Mouse (Mus musculus) retina, postnatal 1 day (tissue): Measurements from ENCODE around the gene Gm28539.
A peak's percentile ranks its signal among the peaks of the same experiment; 100 is the strongest.
"Not testable (repeated sequence)": the region's sequence is repeated elsewhere in the genome, so short reads cannot be mapped to it uniquely, and the experiment has no call there.

Experiments used
- DNase-seq: peaks from one replicate; pipeline ENCODE4 v3.0.0-alpha.2; 2012

Gene Gm28539

GRCm38 (mm10) chr16:18858551-18858950, 22.2 kb downstream of the Gm28539 start:
- peak; percentile 91 for DNase-seq

DNA sequence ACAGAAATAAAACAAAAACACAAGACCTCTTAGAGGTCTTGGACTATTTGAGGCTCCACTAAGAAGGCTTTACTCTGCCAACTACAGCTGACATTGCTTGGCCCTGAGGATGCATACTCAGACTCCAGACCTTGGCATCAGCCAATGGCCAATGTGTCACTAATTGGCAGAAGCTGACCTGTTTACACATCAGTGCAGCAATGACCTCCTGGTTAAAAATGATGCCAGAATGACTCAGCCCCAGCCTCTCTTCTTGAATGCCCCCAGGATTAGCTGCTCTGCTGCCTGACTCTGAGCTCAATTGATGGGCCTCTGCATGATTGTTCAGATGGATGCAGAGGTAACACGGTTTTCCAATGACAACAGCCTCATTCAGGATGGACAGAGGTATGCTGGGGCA, 23.8 kb downstream of the Gm28539 start:
- peak; percentile 59 for DNase-seq

- DNase-seq: not testable (repeated sequence)
These were observed 34.1 kb downstream of the Gm28539 start for GRCm38 (mm10) chr16:18870495-18870894.

- no peak for DNase-seq
These were observed 39.7 kb downstream of the Gm28539 start for GRCm38 (mm10) chr16:18876091-18876441.

GRCm38 (mm10) chr16:18876442-18877308, 40.3 kb downstream of the Gm28539 start, which contains the start of the genes Mrpl40 and Hira:
TSS of gene Mrpl40 (minus strand) at chr16:18876862.
TSS of gene Hira (plus strand) at chr16:18877037.
- peak; percentile 96 for DNase-seq

GRCm38 (mm10) chr16:18877386-18878090, 41.2 kb downstream of the Gm28539 start:
- peak; percentile 84 for DNase-seq

GRCm38 (mm10) chr16:18878091-18878720, 41.8 kb downstream of the Gm28539 start:
- no peak for DNase-seq

GRCm38 (mm10) chr16:18884044-18884443, 47.7 kb downstream of the Gm28539 start:
- no peak for DNase-seq

- DNase-seq: no peak
These were observed 57.5 kb downstream of the Gm28539 start for GRCm38 (mm10) chr16:18893840-18894372.

- DNase-seq: no peak
These were observed 58.9 kb downstream of the Gm28539 start for GRCm38 (mm10) chr16:18895249-18895648.

GRCm38 (mm10) chr16:18896429-18896828, 60.0 kb downstream of the Gm28539 start:
- no peak for DNase-seq

DNA sequence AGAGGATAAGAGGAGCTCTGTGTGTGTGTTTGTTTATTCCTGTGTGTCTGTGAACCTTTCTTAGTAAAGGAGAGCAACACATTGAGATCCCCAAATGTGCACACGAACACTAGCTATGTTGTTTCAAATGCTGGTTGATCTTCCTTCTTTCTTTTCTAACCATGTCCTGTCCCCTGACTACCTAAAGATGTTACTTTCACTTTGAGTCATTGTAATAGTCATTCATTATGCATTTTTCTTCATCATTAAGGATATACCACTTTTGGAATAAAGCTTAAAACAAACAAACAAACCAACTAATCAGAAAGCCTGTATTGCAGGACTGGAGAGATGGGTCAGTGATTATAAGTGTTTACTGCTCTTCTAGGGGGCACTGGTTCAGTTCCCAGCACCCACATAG, 69.3 kb downstream of the Gm28539 start:
- no peak for DNase-seq

GRCm38 (mm10) chr16:18916064-18916463, 79.7 kb downstream of the Gm28539 start:
- DNase-seq: no peak

- no peak for DNase-seq
These were observed 85.4 kb downstream of the Gm28539 start for GRCm38 (mm10) chr16:18921771-18922170.

GRCm38 (mm10) chr16:18927963-18928362, 91.6 kb downstream of the Gm28539 start:
- no peak for DNase-seq

DNA sequence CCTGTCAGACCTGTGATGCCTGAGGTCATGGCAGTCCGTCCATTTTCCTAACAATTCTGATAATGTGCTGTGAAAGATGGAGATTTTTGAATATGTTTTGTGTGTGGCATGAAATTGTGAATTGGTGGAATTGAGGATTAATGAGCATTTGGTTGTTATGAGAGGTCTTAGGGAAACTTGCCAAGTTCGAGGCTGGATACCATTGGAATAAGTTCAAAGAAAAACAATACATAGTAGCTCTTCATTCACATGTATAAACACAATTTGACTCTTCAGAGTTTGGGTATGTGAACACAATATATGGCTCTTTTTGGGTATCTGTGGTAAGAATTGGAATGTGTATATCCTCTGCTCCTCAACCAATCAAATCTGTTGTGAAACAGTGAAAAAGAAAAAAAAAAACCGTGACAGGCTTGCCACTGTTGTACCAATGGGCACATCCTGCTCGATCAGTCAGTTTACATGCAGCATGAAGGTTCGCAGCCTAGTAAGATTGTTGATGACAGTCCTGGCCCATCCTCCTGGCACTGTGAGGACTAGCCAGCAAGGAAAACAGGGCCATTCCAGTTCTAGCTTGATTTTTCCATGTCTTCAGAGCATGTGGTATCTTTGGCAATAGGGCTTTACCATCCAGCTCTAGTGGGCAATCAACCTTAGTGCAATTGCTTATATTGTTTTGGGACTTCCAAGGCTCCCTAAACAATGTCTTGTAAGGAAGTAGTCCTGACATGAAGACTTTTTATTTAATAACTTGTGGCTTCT, 102.1 kb downstream of the Gm28539 start:
- no peak for DNase-seq

DNA sequence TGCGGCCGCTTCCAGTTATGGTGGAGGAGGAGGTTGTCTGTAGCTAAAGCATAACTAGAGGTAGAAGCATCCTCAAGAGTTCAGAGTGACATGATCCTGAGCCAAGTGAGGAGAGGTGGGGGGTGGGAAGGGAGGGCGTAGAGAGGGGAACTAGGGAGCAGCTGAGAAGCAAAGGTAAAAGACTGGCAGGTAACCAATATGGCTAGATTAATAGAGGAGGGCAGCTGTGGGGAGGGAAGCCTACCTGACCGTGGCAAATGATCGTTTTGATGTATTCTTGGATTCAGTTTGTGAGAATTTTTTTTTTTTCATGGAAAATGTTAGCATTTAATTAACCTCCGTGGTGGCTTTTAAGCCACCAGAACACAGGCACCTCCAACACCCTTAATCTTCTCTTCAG, 107.5 kb downstream of the Gm28539 start:
- DNase-seq: no peak

- no peak for DNase-seq
These were observed 112.6 kb downstream of the Gm28539 start for GRCm38 (mm10) chr16:18948941-18949340.

DNA sequence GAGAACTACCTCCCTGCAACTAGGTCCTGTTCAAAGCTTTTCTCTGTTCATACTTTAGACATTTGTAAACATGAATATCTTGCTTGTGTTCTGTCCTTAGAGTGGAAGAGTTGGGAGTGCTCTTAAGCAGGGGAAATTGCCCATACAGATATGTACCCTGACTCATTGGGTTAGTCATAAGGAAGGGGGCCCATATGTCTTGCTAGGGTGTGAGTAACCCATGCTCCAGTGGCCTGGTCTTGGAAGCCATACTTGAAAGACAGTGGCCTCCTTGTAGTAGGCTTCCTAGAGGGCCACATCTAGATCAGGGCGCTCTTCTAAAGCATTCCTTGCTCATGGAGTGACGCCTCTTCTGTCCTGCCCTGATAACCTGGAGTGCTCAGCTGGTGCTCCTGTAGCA, 114.0 kb downstream of the Gm28539 start:
- no peak for DNase-seq

GRCm38 (mm10) chr16:18952813-18953212, 116.4 kb downstream of the Gm28539 start:
- no peak for DNase-seq

GRCm38 (mm10) chr16:18955070-18955469, 118.7 kb downstream of the Gm28539 start:
- no peak for DNase-seq

DNA sequence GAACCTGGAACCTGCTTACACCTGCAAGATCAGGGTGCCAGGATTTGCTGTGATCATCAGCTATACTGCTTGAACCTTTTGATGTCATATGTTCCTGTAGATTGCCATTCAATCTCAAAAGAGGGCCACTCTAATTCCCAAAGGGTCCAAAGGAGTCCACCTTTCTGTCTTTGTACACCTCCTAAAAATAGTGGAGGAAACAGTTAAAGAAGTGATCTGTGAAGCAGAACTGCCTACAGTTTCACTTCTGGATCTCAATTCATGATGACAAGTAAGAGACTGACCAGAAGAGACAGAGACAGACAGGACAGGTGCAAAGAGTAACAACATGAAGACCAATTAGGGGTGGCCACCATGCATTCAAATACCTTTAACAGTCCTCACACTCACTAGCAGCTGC, 127.1 kb downstream of the Gm28539 start:
- no peak for DNase-seq
